Mouse (Mus musculus) forebrain, postnatal 0 days (tissue): ENCODE measurements around the gene Steap1. TPM values are rescaled to one million over a fixed set of nuclear protein-coding genes. Genes with fewer than 3 reads are reported as not detected.
A peak's percentile ranks its signal among the peaks of the same experiment; 100 is the strongest.

Experiments used
- ATAC-seq: fragments of 200-750 bp; cut with Nextera tagmentation; 2 replicates; pipeline ENCODE4 v1.8.0; 2017; ENCODE audit warnings: mild to moderate bottlenecking, moderate library complexity
- DNase-seq: peaks from one replicate; pipeline ENCODE4 v3.0.0-alpha.2; 2015
- H3K27ac ChIP-seq: fragments of 300-500 bp; sonication (generic); 2 replicates; pipeline ENCODE4 v1.5.1; 2014; ENCODE audit warnings: low read depth, mild to moderate bottlenecking, antibody characterized with exemption, low read length, moderate library complexity, mixed read lengths
- H3K27me3 ChIP-seq: fragments of 300-500 bp; sonication (generic); 2 replicates; pipeline ENCODE4 v1.6.1; 2014; ENCODE audit warnings: mild to moderate bottlenecking, low read length, mixed read lengths; ENCODE audit not compliant: insufficient read depth
- H3K36me3 ChIP-seq: fragments of 300-500 bp; sonication (generic); 2 replicates; pipeline ENCODE4 v1.6.1; 2014; ENCODE audit warnings: mild to moderate bottlenecking, moderate library complexity; ENCODE audit not compliant: insufficient read depth
- H3K4me1 ChIP-seq: fragments of 300-500 bp; sonication (generic); 2 replicates; pipeline ENCODE4 v1.6.1; 2014; ENCODE audit warnings: antibody characterized with exemption; ENCODE audit not compliant: insufficient read depth
- H3K4me2 ChIP-seq: fragments of 300-500 bp; sonication (generic); 2 replicates; pipeline ENCODE4 v1.6.1; 2014; ENCODE audit warnings: low read depth, mild to moderate bottlenecking, moderate library complexity
- H3K4me3 ChIP-seq: fragments of 300-500 bp; sonication (generic); 2 replicates; pipeline ENCODE4 v1.5.1; 2014; ENCODE audit warnings: low read depth, low read length, mixed read lengths
- H3K9ac ChIP-seq: fragments of 300-500 bp; sonication (generic); 2 replicates; pipeline ENCODE4 v1.6.1; 2014; ENCODE audit warnings: mild to moderate bottlenecking
- H3K9me3 ChIP-seq: fragments of 300-500 bp; sonication (generic); 2 replicates; pipeline ENCODE4 v1.6.1; 2016; ENCODE audit warnings: low read length
- CTCF ChIP-seq: sonication (generic); IDR thresholded peaks from 2 replicates; pipeline ENCODE4 v1.5.1; 2016; ENCODE audit warnings: antibody characterized with exemption, control low read depth, low read depth
- WGBS: fragments of 180-500 bp; shearing (Covaris S2); extraction: QIAGEN DNeasy Blood & Tissue Kit; methylation state at CpG from one replicate; pipeline ENCODE4 v1.1.7; 2014; 5-methylcytosine and 5-hydroxymethylcytosine counted together
- polyA plus RNA-seq: library from polyadenylated mRNA; unstranded; fragments of >200 nt; fragmentation: Nextera tagmentation; extraction: Ambion mirVana; gene quantifications from 2 replicates; pipeline ENCODE4 v1.2.1, GENCODE M21; 2015
- total RNA-seq: library from RNA; depleted of rRNA; stranded (reverse); fragments of >200 nt; gene quantifications from 2 replicates; pipeline ENCODE4 v1.2.3, GENCODE M21; 2014; rRNA removed

Gene Steap1
- total RNA-seq (0.57 TPM in 1 of 2 replicates, not detected in the other), polyA plus RNA-seq (2.1 and 2.8 TPM in 2 replicates)

DNA sequence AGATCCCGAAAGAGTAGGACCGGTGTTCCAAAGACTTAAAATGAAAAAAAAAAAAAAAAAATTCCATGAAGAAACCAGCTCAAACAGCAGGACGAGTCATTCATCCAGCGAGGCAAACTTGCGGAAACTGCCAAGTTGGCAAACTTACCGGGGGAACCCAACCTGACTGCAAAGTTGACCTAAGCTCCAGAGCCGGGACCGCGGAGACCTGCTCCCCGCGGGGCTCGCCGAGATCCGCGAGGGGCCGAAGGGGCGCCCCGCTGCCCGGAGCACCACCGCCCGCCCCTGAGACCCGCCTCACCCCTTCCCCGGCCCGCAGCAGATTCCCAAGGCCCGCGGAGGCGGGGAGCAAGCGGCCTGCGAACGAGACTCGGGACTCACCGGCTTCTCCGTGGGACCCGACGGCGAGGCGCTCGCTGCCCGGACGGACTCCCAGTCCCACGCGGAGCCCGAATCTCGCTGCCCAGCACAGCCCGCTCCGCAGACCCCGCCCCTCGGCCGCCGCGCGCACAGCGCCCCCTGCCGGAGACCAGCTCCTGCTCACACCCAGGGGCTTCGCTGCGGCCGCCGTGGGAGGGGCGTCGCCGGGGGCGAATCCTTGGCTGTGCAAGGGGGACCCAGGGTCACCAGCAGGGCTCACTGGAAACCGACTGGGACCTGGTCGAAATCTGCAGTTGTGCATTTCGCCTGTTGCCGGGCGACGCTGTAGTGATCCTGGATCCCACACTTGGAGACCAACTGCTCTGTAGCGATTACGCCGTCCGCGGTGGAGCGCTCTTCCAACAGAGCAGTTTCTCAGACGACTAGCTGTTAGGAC lies at the start of gene Steap1:
Gene Steap1 (minus strand): TSS at position 461 of the 817 bp plus-strand sequence.
- TF ChIP-seq CTCF: peak; percentile 90
- Histone ChIP-seq H3K27me3 (peaks cover 5% of the 10 kb centered on the region; the same call in 1 of the 2 replicates), H3K9me3 (no peaks in the 10 kb centered on the region), H3K4me2 (peak within 1 kb of the TSS; percentile 95), H3K4me1 (no peaks in the 10 kb centered on the region; the same call in 1 of the 2 replicates), H3K36me3 (no peaks in the 10 kb centered on the region), H3K27ac (no peak within 1 kb of the TSS), H3K9ac (peak within 1 kb of the TSS; percentile 46), H3K4me3 (peak within 1 kb of the TSS; percentile 53)
- WGBS: 3% methylated on average over 70 of the region's 75 CpGs
- DNase-seq: peak; percentile 76
- peak; percentile 94 for ATAC-seq

DNA sequence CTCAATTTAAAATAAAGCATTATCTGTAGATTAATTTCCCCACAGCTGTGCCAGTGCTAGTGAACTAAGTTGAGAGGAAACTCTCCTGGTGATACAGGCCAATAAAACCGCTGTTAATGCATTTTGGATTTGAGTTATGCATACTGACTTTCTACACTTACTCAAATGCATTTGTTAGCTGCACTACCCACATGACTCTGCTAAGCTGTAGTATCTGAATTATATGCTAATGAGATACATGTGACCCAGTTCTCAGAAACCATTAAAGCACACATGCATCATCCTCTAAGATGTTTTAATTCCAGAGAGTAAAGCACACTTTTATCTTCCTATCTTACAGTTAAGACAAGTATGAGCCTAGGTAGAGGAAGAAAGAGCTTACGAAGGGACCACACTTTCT lies 38.0 kb upstream of the Steap1 start:
- no peaks in the 10 kb centered on the region for H3K4me1 ChIP-seq
- H3K9me3 ChIP-seq: no peaks in the 10 kb centered on the region
- no peak overlapping the region for H3K27ac ChIP-seq
- no peak overlapping the region for H3K4me2 ChIP-seq
- TF ChIP-seq CTCF: no peak
- no peak overlapping the region for H3K9ac ChIP-seq
- 90% methylated on average over 2 of the region's 2 CpGs for WGBS
- no peaks in the 10 kb centered on the region for H3K27me3 ChIP-seq
- ATAC-seq (no peak), DNase-seq (no peak)
- H3K4me3 ChIP-seq: no peak overlapping the region
- no peaks in the 10 kb centered on the region for H3K36me3 ChIP-seq

DNA sequence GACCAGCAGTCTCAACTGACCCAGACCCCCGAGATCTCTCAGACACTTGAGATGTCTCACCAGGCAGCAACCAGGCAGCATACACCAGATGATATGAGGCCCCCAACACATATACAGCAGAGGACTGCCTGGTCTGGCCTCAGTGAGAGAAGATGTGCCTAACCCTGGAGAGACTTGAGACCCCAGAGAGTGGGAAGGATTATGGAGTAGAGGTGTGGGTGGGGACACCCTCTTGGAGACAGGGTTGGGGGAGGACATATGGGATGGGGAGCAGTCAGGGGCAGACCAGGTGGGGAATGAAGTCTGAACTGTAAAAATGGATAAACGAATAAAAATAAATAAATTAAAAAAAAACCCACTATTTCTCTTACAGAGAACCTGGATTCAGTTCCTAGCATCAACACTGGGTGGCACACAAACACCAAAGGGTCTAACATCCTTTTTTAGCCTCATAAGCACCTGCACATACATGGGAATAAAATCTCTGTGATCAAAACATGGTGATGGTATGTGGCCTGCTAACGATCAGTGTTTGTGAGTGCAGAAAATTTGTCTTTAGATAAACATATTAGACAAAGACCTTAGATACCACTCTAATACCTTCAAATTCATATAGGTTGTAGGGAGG lies 7.4 kb upstream of the Steap1 start:
- H3K9ac ChIP-seq: no peak overlapping the region
- H3K27ac ChIP-seq: no peak overlapping the region
- no peak overlapping the region for H3K4me3 ChIP-seq
- H3K4me1 ChIP-seq: no peaks in the 10 kb centered on the region
- no peaks in the 10 kb centered on the region for H3K9me3 ChIP-seq
- no peak overlapping the region for H3K4me2 ChIP-seq
- H3K27me3 ChIP-seq: no peaks in the 10 kb centered on the region
- ATAC-seq (no peak), DNase-seq (peak; percentile 49)
- TF ChIP-seq CTCF: peak; percentile 70
- WGBS: 68% methylated on average over 3 of the region's 3 CpGs
- no peaks in the 10 kb centered on the region for H3K36me3 ChIP-seq

DNA sequence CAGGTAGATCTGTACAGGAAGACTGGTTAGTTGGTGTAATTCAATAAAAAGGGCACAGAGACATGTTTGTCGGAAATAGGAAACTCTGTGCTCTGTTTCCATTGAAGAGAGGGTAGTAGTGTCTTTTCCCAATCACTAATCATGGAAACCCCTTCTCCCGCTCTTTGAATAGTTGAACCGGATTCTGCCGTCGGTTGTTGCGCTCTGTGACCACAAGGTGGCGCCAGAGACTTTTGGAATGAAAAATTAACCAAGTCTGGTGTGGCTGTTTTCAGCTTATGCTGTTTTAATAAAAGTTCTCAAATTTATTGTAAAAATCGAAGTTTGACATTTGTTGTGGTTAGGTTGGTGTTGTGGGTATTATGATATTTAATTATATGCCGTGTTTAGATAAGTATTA lies 5.9 kb upstream of the Steap1 start:
- no peak overlapping the region for H3K9ac ChIP-seq
- H3K4me1 ChIP-seq: no peaks in the 10 kb centered on the region
- H3K36me3 ChIP-seq: no peaks in the 10 kb centered on the region
- H3K9me3 ChIP-seq: no peaks in the 10 kb centered on the region
- no peak overlapping the region for H3K4me2 ChIP-seq
- no peak overlapping the region for H3K4me3 ChIP-seq
- TF ChIP-seq CTCF: peak; percentile 90
- WGBS: 2% methylated on average over 9 of the region's 9 CpGs
- peak; percentile 91 for DNase-seq
- no peak overlapping the region for H3K27ac ChIP-seq
- peak; percentile 36; the same call in 1 of the 2 replicates for ATAC-seq
- no peaks in the 10 kb centered on the region for H3K27me3 ChIP-seq

DNA sequence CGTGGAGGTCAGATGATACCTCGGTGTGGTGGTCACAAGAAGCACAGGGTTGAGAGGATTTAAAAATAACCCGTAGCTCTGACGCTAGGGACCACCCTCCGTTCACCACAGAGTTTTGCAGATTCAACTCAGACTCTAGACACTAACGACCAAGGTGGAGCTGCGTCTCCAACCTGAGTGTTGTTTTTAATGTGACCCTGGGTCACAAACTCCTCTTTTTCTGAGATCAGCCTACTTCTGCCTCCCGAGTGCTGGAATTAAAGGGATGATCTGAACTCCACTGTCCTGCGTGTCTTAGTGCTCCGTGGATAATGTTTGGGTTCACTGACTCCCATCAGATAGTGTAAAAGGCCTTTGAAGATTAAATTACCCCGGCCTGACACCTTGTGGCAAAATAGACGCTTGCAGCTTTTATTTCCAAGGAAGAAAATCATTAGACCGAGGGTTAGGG lies 671 bp upstream of the Steap1 start:
- peak overlapping the region; percentile 46 for H3K9ac ChIP-seq
- WGBS: 1% methylated on average over 13 of the region's 13 CpGs
- peak overlapping the region; percentile 95 for H3K4me2 ChIP-seq
- H3K4me1 ChIP-seq: no peaks in the 10 kb centered on the region; the same call in 1 of the 2 replicates
- H3K9me3 ChIP-seq: no peaks in the 10 kb centered on the region
- peak; percentile 71 for ATAC-seq
- peaks cover 5% of the 10 kb centered on the region; the same call in 1 of the 2 replicates for H3K27me3 ChIP-seq
- no peaks in the 10 kb centered on the region for H3K36me3 ChIP-seq
- DNase-seq: peak; percentile 77
- H3K27ac ChIP-seq: no peak overlapping the region
- peak overlapping the region; percentile 53 for H3K4me3 ChIP-seq
- peak; percentile 72 for TF ChIP-seq CTCF

DNA sequence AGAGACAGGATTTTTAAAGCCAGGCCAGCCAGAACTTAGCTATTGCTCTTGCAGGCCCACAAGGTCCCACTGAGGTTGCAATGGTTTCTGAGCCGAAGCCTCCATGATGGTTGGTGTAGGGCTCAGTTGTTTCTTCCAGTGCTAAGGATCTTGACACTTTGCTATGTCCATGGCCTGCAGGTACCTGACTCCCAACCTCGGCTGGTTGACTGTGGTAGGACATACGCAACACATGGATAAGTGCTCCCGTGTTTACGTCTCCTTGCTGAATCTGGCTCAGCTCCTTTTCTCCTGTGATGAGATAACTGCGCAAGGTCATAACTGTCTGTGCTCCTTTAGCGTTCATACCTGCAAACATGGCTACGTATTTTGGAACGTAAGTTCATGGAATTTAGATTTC lies 14.7 kb downstream of the Steap1 start:
- WGBS: 94% methylated on average over 9 of the region's 9 CpGs
- Histone ChIP-seq H3K4me2 (no peak overlapping the region), H3K9me3 (no peaks in the 10 kb centered on the region), H3K4me1 (no peaks in the 10 kb centered on the region), H3K27me3 (no peaks in the 10 kb centered on the region), H3K4me3 (no peak overlapping the region), H3K27ac (no peak overlapping the region), H3K9ac (no peak overlapping the region), H3K36me3 (no peaks in the 10 kb centered on the region)
- DNase-seq: no peak
- TF ChIP-seq CTCF: no peak
- no peak for ATAC-seq

DNA sequence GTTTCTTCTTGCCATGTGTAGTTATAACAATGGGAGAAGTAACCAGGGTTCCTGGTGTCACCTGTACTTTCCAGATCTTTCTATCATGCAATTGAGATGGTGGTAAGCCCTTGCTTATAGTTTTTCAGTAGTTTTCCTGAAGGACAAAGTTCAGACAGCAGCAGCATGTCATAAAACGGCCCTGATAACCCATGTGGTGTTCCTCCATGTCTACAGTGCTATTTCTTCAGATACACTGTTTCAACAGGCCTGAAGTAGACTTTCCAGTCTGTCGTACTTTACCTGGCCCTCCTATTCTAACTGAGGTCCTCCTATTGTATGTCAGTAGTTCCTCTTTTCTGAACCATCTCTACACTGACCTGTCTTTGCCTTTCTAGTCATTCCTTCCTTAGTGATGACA lies 16.3 kb downstream of the Steap1 start:
- DNase-seq (no peak), ATAC-seq (no peak)
- Histone ChIP-seq H3K4me2 (no peak overlapping the region), H3K4me3 (no peak overlapping the region), H3K27me3 (no peaks in the 10 kb centered on the region), H3K9ac (no peak overlapping the region), H3K4me1 (no peaks in the 10 kb centered on the region), H3K27ac (no peak overlapping the region), H3K36me3 (no peaks in the 10 kb centered on the region), H3K9me3 (no peaks in the 10 kb centered on the region)
- 82% methylated on average over 2 of the region's 2 CpGs for WGBS
- no peak for TF ChIP-seq CTCF
